Mouse (Mus musculus) midbrain, embryonic 14.5 days (tissue): ENCODE results near the gene Morc3. TPM values are rescaled to one million over a fixed set of nuclear protein-coding genes. Genes with fewer than 3 reads are reported as not detected.
A peak's percentile ranks its signal among the peaks of the same experiment; 100 is the strongest.

Source experiments
- ATAC-seq: fragments of 200-750 bp; cut with Nextera tagmentation; 2 replicates; pipeline ENCODE4 v1.8.0; 2017; ENCODE audit warnings: moderate number of reproducible peaks, moderate library complexity; ENCODE audit not compliant: low FRiP score, low TSS enrichment
- DNase-seq: peaks from one replicate; pipeline ENCODE4 v3.0.0-alpha.2; 2015
- H3K27ac ChIP-seq: fragments of 300-500 bp; sonication (generic); replicated peaks from 2 replicates; pipeline ENCODE4 v1.5.1; 2014; ENCODE audit warnings: mild to moderate bottlenecking, low read depth, low read length, moderate library complexity
- H3K27me3 ChIP-seq: fragments of 300-500 bp; sonication (generic); 2 replicates; pipeline ENCODE4 v1.6.1; 2014; ENCODE audit warnings: low read length, control low read depth, mixed read lengths; ENCODE audit not compliant: control insufficient read depth, insufficient read depth
- H3K36me3 ChIP-seq: fragments of 300-500 bp; sonication (generic); 2 replicates; pipeline ENCODE4 v1.6.1; 2014; ENCODE audit warnings: low read length, control low read depth; ENCODE audit not compliant: control insufficient read depth, insufficient read depth
- H3K4me1 ChIP-seq: fragments of 300-500 bp; sonication (generic); 2 replicates; pipeline ENCODE4 v1.6.1; 2014; ENCODE audit warnings: mild to moderate bottlenecking, antibody characterized with exemption, low read length, control low read depth; ENCODE audit not compliant: control insufficient read depth, insufficient read depth
- H3K4me2 ChIP-seq: fragments of 300-500 bp; sonication (generic); 2 replicates; pipeline ENCODE4 v1.6.1; 2014; ENCODE audit warnings: mild to moderate bottlenecking, low read length, moderate library complexity
- H3K4me3 ChIP-seq: fragments of 300-500 bp; sonication (generic); replicated peaks from 2 replicates; pipeline ENCODE4 v1.5.1; 2014; ENCODE audit warnings: low read depth, low read length
- H3K9ac ChIP-seq: fragments of 300-500 bp; sonication (generic); replicated peaks from 2 replicates; pipeline ENCODE4 v1.6.1; 2014; ENCODE audit warnings: mild to moderate bottlenecking, low read length, moderate library complexity
- H3K9me3 ChIP-seq: fragments of 300-500 bp; sonication (generic); 2 replicates; pipeline ENCODE4 v1.6.1; 2016; ENCODE audit warnings: low read length, control low read depth, mixed read lengths; ENCODE audit not compliant: control insufficient read depth
- WGBS: fragments of 180-500 bp; shearing (Covaris S2); extraction: QIAGEN DNeasy Blood & Tissue Kit; methylation state at CpG from one replicate; pipeline ENCODE4 v1.1.7; 2014; 5-methylcytosine and 5-hydroxymethylcytosine counted together
- polyA plus RNA-seq: library from polyadenylated mRNA; unstranded; fragments of >200 nt; fragmentation: Nextera tagmentation; extraction: Ambion mirVana; gene quantifications from 2 replicates; pipeline ENCODE4 v1.2.1, GENCODE M21; 2014

Morc3 gene
- polyA plus RNA-seq, 1 experiment from 2014 or later: 37.1 TPM

- no peak for ATAC-seq
- H3K4me3 ChIP-seq: no peak overlapping the region
These were observed 86.7 kb downstream of the Morc3 start for GRCm38 (mm10) chr16:93918679-93919060.

GRCm38 (mm10) chr16:93919189-93919588 lies 87.3 kb downstream of the Morc3 start:
- H3K4me3 ChIP-seq: no peak overlapping the region
- ATAC-seq (no peak), DNase-seq (no peak)
- no peak overlapping the region for H3K27ac ChIP-seq
- H3K27me3 ChIP-seq: no peaks in the 10 kb centered on the region
- H3K36me3 ChIP-seq: no peaks in the 10 kb centered on the region
- no peaks in the 10 kb centered on the region for H3K9me3 ChIP-seq
- no peak overlapping the region for H3K9ac ChIP-seq
- 80% methylated on average over 20 of the region's 20 CpGs for WGBS
- no peaks in the 10 kb centered on the region for H3K4me1 ChIP-seq
- no peak overlapping the region for H3K4me2 ChIP-seq

More at GRCm38 (mm10) chr16:93918679-93919060, 86.7 kb downstream of the Morc3 start:
- no peak overlapping the region for H3K27ac ChIP-seq
- no peak overlapping the region for H3K9ac ChIP-seq
- WGBS: 54% methylated on average over 8 of the region's 8 CpGs
- no peaks in the 10 kb centered on the region for H3K4me1 ChIP-seq
- H3K36me3 ChIP-seq: no peaks in the 10 kb centered on the region
- no peaks in the 10 kb centered on the region for H3K27me3 ChIP-seq
- peak overlapping the region; percentile 40 for H3K4me2 ChIP-seq
- H3K9me3 ChIP-seq: no peaks in the 10 kb centered on the region
- no peak for DNase-seq

- H3K4me1 ChIP-seq: no peaks in the 10 kb centered on the region
- no peaks in the 10 kb centered on the region for H3K9me3 ChIP-seq
- ATAC-seq (no peak), DNase-seq (no peak)
- no peak overlapping the region for H3K9ac ChIP-seq
- no peak overlapping the region for H3K27ac ChIP-seq
- no peak overlapping the region for H3K4me3 ChIP-seq
- H3K36me3 ChIP-seq: no peaks in the 10 kb centered on the region
- no peak overlapping the region for H3K4me2 ChIP-seq
- H3K27me3 ChIP-seq: no peaks in the 10 kb centered on the region
- WGBS: 77% methylated on average over 4 of the region's 4 CpGs
These were observed 88.8 kb downstream of the Morc3 start for GRCm38 (mm10) chr16:93920673-93921072.

DNA sequence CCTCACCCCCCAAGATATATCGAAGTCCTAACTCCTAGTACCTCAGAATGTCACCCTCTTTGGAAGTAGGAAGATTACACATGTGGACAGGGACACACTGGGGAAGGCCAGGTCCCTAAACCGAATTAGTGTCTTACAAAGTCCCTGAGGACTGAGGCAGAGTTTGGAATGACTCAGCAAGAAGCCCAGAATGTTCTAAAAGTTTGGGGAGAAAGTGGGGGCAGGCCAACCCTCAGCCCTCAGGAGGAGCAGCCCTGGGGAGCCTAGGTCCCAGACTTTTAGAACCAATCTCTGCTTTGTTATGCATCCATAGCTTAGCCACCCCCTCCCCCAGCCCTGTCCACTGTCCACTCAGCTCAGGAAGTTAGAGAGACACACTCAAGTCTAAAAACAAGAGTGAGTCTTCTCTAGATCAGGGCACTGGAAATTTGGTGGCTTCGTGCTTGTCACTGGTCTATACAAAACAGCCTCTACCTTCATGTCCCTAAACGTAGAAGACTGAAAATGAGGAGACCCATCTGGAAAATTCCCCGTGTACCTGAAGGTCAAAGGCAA lies 91.0 kb downstream of the Morc3 start:
- H3K27ac ChIP-seq: no peak overlapping the region
- H3K4me3 ChIP-seq: no peak overlapping the region
- ATAC-seq: no peak
- no peaks in the 10 kb centered on the region for H3K27me3 ChIP-seq
- H3K4me1 ChIP-seq: no peaks in the 10 kb centered on the region
- no peak for DNase-seq
- H3K9ac ChIP-seq: no peak overlapping the region
- H3K4me2 ChIP-seq: no peak overlapping the region
- 75% methylated on average over 5 of the region's 5 CpGs for WGBS
- no peaks in the 10 kb centered on the region for H3K9me3 ChIP-seq
- H3K36me3 ChIP-seq: no peaks in the 10 kb centered on the region

DNA sequence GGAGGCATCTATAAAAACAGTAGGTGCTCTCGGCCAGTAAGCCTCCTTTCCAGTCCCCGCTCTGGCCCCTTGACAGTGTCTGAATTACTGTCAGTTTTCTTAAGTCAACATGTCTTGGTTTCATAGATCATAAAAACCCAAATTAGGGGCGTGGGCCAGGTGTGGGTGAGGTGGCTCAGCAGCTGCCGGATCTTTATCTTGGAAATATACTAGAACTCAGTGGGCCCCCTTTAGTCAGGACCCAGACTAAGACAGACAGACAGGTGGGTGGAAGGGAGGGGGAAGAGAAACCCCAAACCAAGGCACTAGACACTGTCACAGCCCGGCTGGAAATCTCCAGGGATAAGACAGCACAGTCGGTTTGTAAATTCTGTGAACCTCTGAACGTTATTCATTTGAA lies 91.9 kb downstream of the Morc3 start:
- no peak overlapping the region for H3K9ac ChIP-seq
- H3K36me3 ChIP-seq: no peaks in the 10 kb centered on the region
- H3K27me3 ChIP-seq: no peaks in the 10 kb centered on the region
- no peak overlapping the region for H3K27ac ChIP-seq
- ATAC-seq (no peak), DNase-seq (no peak)
- H3K4me2 ChIP-seq: no peak overlapping the region
- H3K4me3 ChIP-seq: no peak overlapping the region
- 78% methylated on average over 7 of the region's 7 CpGs for WGBS
- no peaks in the 10 kb centered on the region for H3K9me3 ChIP-seq
- no peaks in the 10 kb centered on the region for H3K4me1 ChIP-seq

Other genes with a start within 250 kb of the Morc3 start
- gene Setd4, start 228.1 kb upstream of the Morc3 start, polyA plus RNA-seq: 18.7 and 19.0 TPM in 2 replicates
- gene Cbr1, start 226.3 kb upstream of the Morc3 start, polyA plus RNA-seq: 137 and 157 TPM in 2 replicates
- gene Gm5678, start 204.0 kb upstream of the Morc3 start, polyA plus RNA-seq: not detected in 2 replicates
- gene Cbr3, start 148.9 kb upstream of the Morc3 start, polyA plus RNA-seq: 0.93 and 1.1 TPM in 2 replicates
- 36.5 and 40.3 TPM in 2 replicates for gene Dop1b, start 120.2 kb upstream of the Morc3 start, polyA plus RNA-seq
- 17.3 and 22.1 TPM in 2 replicates for gene Chaf1b, start 51.8 kb downstream of the Morc3 start, polyA plus RNA-seq
- gene Cldn14, start 176.7 kb downstream of the Morc3 start, polyA plus RNA-seq: not detected in 2 replicates